Mouse (Mus musculus): ENCODE measurements around the gene Asz1. TPM values are rescaled to one million over a fixed set of nuclear protein-coding genes. Genes with fewer than 3 reads are reported as not detected.

Asz1 gene
- polyA plus RNA-seq, 1 experiment from 2014 or later = 5.2 TPM

DNA sequence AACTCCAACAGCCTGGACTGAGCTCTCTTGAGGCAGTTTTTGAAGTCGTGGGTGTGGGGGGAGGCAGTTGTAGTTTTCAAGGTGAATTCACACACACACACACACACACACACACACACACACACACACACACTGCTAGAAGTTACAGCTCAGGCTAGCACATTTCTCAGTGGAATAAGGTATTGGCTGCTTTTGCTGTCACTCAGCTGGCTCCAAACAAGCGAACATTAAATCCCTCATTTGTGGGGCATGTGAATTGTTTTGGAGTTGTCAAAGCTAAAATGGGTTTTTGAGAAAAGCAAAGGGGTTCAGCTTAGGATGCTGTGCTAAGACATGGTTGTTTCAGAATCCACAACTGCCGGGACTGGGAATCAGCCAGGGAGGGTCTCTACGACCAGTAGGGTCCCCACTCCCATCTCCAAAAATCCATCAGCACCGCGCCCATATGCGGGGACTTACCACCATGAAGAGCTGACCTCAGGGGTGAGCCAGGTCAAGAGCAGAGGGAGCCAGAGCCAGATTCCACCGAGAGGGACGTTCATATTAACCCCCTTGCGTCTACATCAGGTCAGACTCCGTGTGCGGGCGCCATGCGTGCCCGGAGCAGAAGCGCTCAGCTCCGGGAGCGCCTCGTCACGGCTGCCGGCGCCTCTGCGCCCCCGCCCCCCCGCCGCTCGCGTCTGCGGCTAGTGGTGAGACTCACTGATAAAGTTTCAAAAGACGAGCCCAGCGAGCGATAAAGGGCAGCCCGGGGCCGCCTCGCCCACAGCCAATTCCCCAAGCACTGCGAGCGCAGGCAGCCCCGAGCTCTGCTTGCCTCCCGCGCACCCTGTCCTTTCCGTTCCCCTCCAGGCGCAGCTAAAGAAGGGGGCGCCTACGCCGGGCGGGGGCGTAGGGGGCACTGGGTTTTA lies 78.9 kb downstream of the Asz1 start, which contains the start of gene Wnt2:
Wnt2 (minus strand) TSS at position 840 of the 911 bp plus-strand sequence.
- H3K27ac ChIP-seq (ENCODE audit: low read length) = peak within 1 kb of the TSS; percentile 81
- DNase-seq (ENCODE audit: low spot score) (peak; percentile 48), ATAC-seq (peak; percentile 23)
- peak within 1 kb of the TSS; percentile 29 for H3K9ac ChIP-seq (replicated peaks; ENCODE audit: low read depth)
- WGBS = under 1% methylated on average over 43 of the region's 47 CpGs
- peak within 1 kb of the TSS; percentile 44 for H3K4me3 ChIP-seq (ENCODE audit: low read depth, low read length)
- peaks cover 3% of the 10 kb centered on the region; the same call in 1 of the 2 replicates for H3K4me1 ChIP-seq (ENCODE audit: insufficient read depth, low read depth, low read length)
- TF ChIP-seq CTCF (IDR thresholded peaks at IDR 0.05) (no peak), EP300 (IDR thresholded peaks at IDR 0.05) (no peak)
- H3K9me3 ChIP-seq (ENCODE audit: low read length) = no peaks in the 10 kb centered on the region
- peaks cover 10% of the 10 kb centered on the region for H3K27me3 ChIP-seq (replicated peaks; ENCODE audit: insufficient read depth, low read length)
- no peaks in the 10 kb centered on the region for H3K36me3 ChIP-seq (ENCODE audit: insufficient read depth, low read length)
- peak within 1 kb of the TSS; percentile 64 for H3K4me2 ChIP-seq (replicated peaks; ENCODE audit: low read depth, low read length)

DNA sequence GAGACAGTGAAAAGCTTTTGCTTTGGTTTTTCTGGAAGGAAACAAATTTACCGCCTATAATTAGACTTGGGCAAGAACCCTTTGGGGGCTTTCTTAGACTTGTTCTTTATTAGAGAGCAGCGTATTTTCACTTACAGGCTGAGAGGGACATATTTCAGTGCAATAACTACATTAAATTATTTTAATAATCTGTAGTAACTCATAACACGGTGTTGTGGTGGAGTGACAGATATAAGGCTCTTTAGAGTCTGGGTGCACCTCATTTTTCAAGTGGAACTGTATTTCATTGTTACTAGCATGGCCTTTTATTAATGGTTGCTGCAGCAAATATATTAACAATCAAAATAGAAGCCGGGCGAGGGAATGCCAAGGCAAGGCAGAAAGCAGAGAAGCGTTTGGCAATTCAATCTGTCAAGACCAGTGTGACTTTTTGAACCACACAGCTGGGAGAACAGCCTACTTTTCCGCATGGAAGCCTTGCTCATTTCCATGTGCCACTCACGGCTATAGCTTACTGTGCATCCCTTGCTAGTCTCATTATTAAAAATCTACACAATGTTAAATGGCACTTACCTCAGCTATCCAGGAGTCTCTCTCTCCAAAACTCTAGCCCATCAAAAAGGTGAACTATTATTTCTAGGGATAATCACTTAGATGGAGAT lies 84.6 kb downstream of the Asz1 start:
- Histone ChIP-seq H3K36me3 (ENCODE audit: insufficient read depth, low read length) (no peaks in the 10 kb centered on the region), H3K4me1 (ENCODE audit: insufficient read depth, low read depth, low read length) (no peaks in the 10 kb centered on the region), H3K9ac (replicated peaks; ENCODE audit: low read depth) (no peak overlapping the region), H3K27ac (ENCODE audit: low read length) (no peak overlapping the region), H3K27me3 (replicated peaks; ENCODE audit: insufficient read depth, low read length) (no peaks in the 10 kb centered on the region), H3K9me3 (ENCODE audit: low read length) (no peaks in the 10 kb centered on the region), H3K4me2 (replicated peaks; ENCODE audit: low read depth, low read length) (no peak overlapping the region), H3K4me3 (ENCODE audit: low read depth, low read length) (no peak overlapping the region)
- 76% methylated on average over 8 of the region's 8 CpGs for whole genome bisulfite sequencing
- ATAC-seq (no peak), DNase-seq (ENCODE audit: low spot score) (no peak)
- TF ChIP-seq EP300 (IDR thresholded peaks at IDR 0.05) (no peak), CTCF (IDR thresholded peaks at IDR 0.05) (no peak)

DNA sequence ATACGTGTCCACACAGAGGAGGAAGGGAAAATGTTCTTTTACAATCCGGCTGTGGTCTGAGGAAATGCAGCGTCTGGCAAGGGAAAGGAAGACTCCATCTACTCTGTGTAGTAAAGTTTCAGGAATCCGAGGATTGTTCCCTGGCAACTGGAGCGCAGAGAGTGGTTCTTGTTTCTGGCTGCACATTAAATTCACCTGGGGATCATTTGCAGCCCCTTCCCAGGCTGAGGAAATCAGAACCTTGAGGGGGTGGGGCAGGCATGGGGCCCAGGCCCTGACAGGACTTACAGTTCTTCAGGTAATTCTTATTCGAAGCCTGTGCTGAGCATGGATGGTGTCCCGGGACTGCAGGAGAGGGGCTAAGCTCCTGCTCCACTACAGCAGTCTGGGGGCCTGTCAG lies 95.5 kb downstream of the Asz1 start:
- Histone ChIP-seq H3K4me1 (ENCODE audit: insufficient read depth, low read depth, low read length) (no peaks in the 10 kb centered on the region), H3K27me3 (replicated peaks; ENCODE audit: insufficient read depth, low read length) (no peaks in the 10 kb centered on the region), H3K36me3 (ENCODE audit: insufficient read depth, low read length) (no peaks in the 10 kb centered on the region), H3K4me2 (replicated peaks; ENCODE audit: low read depth, low read length) (no peak overlapping the region), H3K27ac (ENCODE audit: low read length) (no peak overlapping the region), H3K9me3 (ENCODE audit: low read length) (no peaks in the 10 kb centered on the region), H3K4me3 (ENCODE audit: low read depth, low read length) (no peak overlapping the region), H3K9ac (replicated peaks; ENCODE audit: low read depth) (no peak overlapping the region)
- TF ChIP-seq EP300 (IDR thresholded peaks at IDR 0.05) = no peak
- TF ChIP-seq CTCF (IDR thresholded peaks at IDR 0.05) = no peak
- DNase-seq (ENCODE audit: low spot score) (no peak), ATAC-seq (no peak)
- WGBS = 76% methylated on average over 7 of the region's 7 CpGs

DNA sequence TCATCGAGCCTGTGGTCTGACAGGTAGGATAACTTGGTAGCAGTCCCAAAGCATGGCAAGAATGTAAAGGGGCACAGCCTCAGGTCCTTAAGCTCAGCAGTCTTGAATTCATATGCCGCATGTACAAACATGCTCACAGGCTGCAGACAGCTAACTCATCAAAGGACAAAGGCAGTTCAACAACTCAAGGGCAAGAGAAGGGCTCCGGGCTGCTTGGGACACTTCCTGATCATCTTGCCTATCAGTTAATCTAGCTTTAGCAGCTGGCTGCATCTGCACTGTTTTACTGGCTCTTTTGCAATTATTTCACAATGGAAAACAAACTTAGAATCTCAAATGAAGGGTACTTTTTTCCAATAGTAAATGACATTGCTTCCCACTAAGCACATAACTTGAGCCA lies 101.5 kb downstream of the Asz1 start:
- Histone ChIP-seq H3K9ac (replicated peaks; ENCODE audit: low read depth) (no peak overlapping the region), H3K4me2 (replicated peaks; ENCODE audit: low read depth, low read length) (no peak overlapping the region), H3K36me3 (ENCODE audit: insufficient read depth, low read length) (no peaks in the 10 kb centered on the region), H3K4me1 (ENCODE audit: insufficient read depth, low read depth, low read length) (no peaks in the 10 kb centered on the region), H3K27ac (ENCODE audit: low read length) (0 out of 2 replicates have a peak overlapping the region, but pooled peaks have one; percentile 2), H3K27me3 (replicated peaks; ENCODE audit: insufficient read depth, low read length) (no peaks in the 10 kb centered on the region), H3K4me3 (ENCODE audit: low read depth, low read length) (no peak overlapping the region), H3K9me3 (ENCODE audit: low read length) (no peaks in the 10 kb centered on the region)
- ATAC-seq (peak; percentile 87), DNase-seq (ENCODE audit: low spot score) (peak; percentile 86)
- TF ChIP-seq CTCF (IDR thresholded peaks at IDR 0.05) (no peak), EP300 (IDR thresholded peaks at IDR 0.05) (peak; percentile 82)
- WGBS = 31% methylated on average over 3 of the region's 3 CpGs

DNA sequence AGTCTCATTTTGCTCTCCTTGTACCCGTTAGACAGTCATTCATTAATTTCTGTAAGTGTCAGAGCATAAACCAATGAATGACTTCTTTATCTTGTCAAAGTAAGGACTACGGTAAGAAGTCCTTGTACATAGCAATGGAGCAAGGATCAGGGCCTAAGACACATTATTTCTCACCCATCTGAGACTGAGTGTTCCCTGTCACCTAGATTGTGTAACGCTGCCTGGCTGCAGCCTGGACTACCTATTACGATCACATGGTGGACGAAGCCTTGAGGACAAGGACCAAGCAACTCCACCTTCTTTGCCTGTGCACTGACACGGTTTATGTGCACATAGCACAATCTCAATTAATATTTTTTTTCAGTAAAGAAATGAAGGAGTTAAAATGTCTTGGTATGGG lies 106.8 kb downstream of the Asz1 start:
- no peak overlapping the region for H3K4me3 ChIP-seq (ENCODE audit: low read depth, low read length)
- TF ChIP-seq CTCF (IDR thresholded peaks at IDR 0.05) (no peak), EP300 (IDR thresholded peaks at IDR 0.05) (no peak)
- no peak for ATAC-seq
- H3K4me2 ChIP-seq (replicated peaks; ENCODE audit: low read depth, low read length) = no peak overlapping the region
- H3K27me3 ChIP-seq (replicated peaks; ENCODE audit: insufficient read depth, low read length) = no peaks in the 10 kb centered on the region
- H3K9me3 ChIP-seq (ENCODE audit: low read length) = no peaks in the 10 kb centered on the region
- H3K4me1 ChIP-seq (ENCODE audit: insufficient read depth, low read depth, low read length) = no peaks in the 10 kb centered on the region
- no peak overlapping the region for H3K9ac ChIP-seq (replicated peaks; ENCODE audit: low read depth)
- H3K36me3 ChIP-seq (ENCODE audit: insufficient read depth, low read length) = no peaks in the 10 kb centered on the region
- WGBS = 80% methylated on average over 6 of the region's 6 CpGs
- H3K27ac ChIP-seq (ENCODE audit: low read length) = no peak overlapping the region
- no peak for DNase-seq (ENCODE audit: low spot score)

Other genes starting within 250 kb of the Asz1 start
- 54.6 and 56.1 TPM in 2 replicates for gene Wnt2, start 78.5 kb downstream of the Asz1 start, polyA plus RNA-seq (2015; fragmentation: Nextera tagmentation; extraction: Ambion mirVana)
- 6.3 and 7.5 TPM in 2 replicates for gene Cftr, start 61.6 kb upstream of the Asz1 start, polyA plus RNA-seq (2015; fragmentation: Nextera tagmentation; extraction: Ambion mirVana)

Measured in lung, postnatal 0 days (tissue).